Mouse (Mus musculus): ENCODE data around the gene Zfp462. TPM values are rescaled to one million over a fixed set of nuclear protein-coding genes. Genes with fewer than 3 reads are reported as not detected.

The Zfp462 gene
- polyA plus RNA-seq, 1 experiment from 2014 or later, result 3.5 TPM

GRCm38 (mm10) chr4:55088153-55088552 is 143.3 kb downstream of the Zfp462 start:
- Histone ChIP-seq H3K4me3 (replicated peaks) (no peak overlapping the region), H3K4me2 (replicated peaks) (no peak overlapping the region), H3K9ac (no peak overlapping the region), H3K4me1 (peaks cover 10% of the 10 kb centered on the region; the same call in 1 of the 2 replicates), H3K9me3 (replicated peaks) (no peaks in the 10 kb centered on the region), H3K36me3 (no peaks in the 10 kb centered on the region), H3K27ac (replicated peaks) (no peak overlapping the region), H3K27me3 (no peaks in the 10 kb centered on the region)
- 77% methylated on average over 3 of the region's 3 CpGs for WGBS
- ATAC-seq (ENCODE audit: insufficient number of reproducible peaks, low FRiP score, low TSS enrichment, low read depth), result no peak

GRCm38 (mm10) chr4:55088922-55089321 is 144.1 kb downstream of the Zfp462 start:
- WGBS, result 17% methylated on average over 6 of the region's 6 CpGs
- no peak for ATAC-seq (ENCODE audit: insufficient number of reproducible peaks, low FRiP score, low TSS enrichment, low read depth)
- H3K27ac ChIP-seq (replicated peaks), result no peak overlapping the region

GRCm38 (mm10) chr4:55097157-55097556 is 152.3 kb downstream of the Zfp462 start:
- no peak overlapping the region for H3K9ac ChIP-seq
- no peak overlapping the region for H3K4me2 ChIP-seq (replicated peaks)
- ATAC-seq (ENCODE audit: insufficient number of reproducible peaks, low FRiP score, low TSS enrichment, low read depth), result no peak
- no peaks in the 10 kb centered on the region for H3K36me3 ChIP-seq
- H3K9me3 ChIP-seq (replicated peaks), result no peaks in the 10 kb centered on the region
- H3K4me1 ChIP-seq, result 0 out of 2 replicates have a peak, but pooled peaks cover 2% of the 10 kb centered on the region
- 37% methylated on average over 2 of the region's 2 CpGs for WGBS
- H3K4me3 ChIP-seq (replicated peaks), result no peak overlapping the region
- no peak overlapping the region for H3K27ac ChIP-seq (replicated peaks)
- H3K27me3 ChIP-seq, result no peaks in the 10 kb centered on the region

More at GRCm38 (mm10) chr4:55088922-55089321, 144.1 kb downstream of the Zfp462 start:
- Histone ChIP-seq H3K36me3 (no peaks in the 10 kb centered on the region), H3K9ac (no peak overlapping the region), H3K4me3 (replicated peaks) (no peak overlapping the region), H3K4me1 (peaks cover 10% of the 10 kb centered on the region; the same call in 1 of the 2 replicates), H3K27me3 (no peaks in the 10 kb centered on the region), H3K4me2 (replicated peaks) (no peak overlapping the region), H3K9me3 (replicated peaks) (no peaks in the 10 kb centered on the region)

- 54% methylated on average over 6 of the region's 6 CpGs for WGBS
Measured at GRCm38 (mm10) chr4:55098366-55098765, 153.5 kb downstream of the Zfp462 start.

GRCm38 (mm10) chr4:55100851-55101250 is 156.0 kb downstream of the Zfp462 start:
- 47% methylated on average over 2 of the region's 2 CpGs for WGBS
- no peak overlapping the region for H3K4me2 ChIP-seq (replicated peaks)
- H3K4me1 ChIP-seq, result 0 out of 2 replicates have a peak, but pooled peaks cover 2% of the 10 kb centered on the region
- no peak overlapping the region for H3K27ac ChIP-seq (replicated peaks)
- no peaks in the 10 kb centered on the region for H3K27me3 ChIP-seq
- H3K9ac ChIP-seq, result no peak overlapping the region
- no peaks in the 10 kb centered on the region for H3K9me3 ChIP-seq (replicated peaks)
- ATAC-seq (ENCODE audit: insufficient number of reproducible peaks, low FRiP score, low TSS enrichment, low read depth), result no peak
- no peaks in the 10 kb centered on the region for H3K36me3 ChIP-seq
- no peak overlapping the region for H3K4me3 ChIP-seq (replicated peaks)

More at GRCm38 (mm10) chr4:55098366-55098765, 153.5 kb downstream of the Zfp462 start:
- Histone ChIP-seq H3K4me1 (0 out of 2 replicates have a peak, but pooled peaks cover 2% of the 10 kb centered on the region), H3K27me3 (no peaks in the 10 kb centered on the region), H3K4me2 (replicated peaks) (no peak overlapping the region), H3K9me3 (replicated peaks) (no peaks in the 10 kb centered on the region), H3K4me3 (replicated peaks) (no peak overlapping the region), H3K36me3 (no peaks in the 10 kb centered on the region), H3K9ac (no peak overlapping the region), H3K27ac (replicated peaks) (no peak overlapping the region)
- ATAC-seq (ENCODE audit: insufficient number of reproducible peaks, low FRiP score, low TSS enrichment, low read depth), result no peak

- no peak for ATAC-seq (ENCODE audit: insufficient number of reproducible peaks, low FRiP score, low TSS enrichment, low read depth)
- H3K27me3 ChIP-seq, result no peaks in the 10 kb centered on the region
- no peaks in the 10 kb centered on the region for H3K36me3 ChIP-seq
- no peak overlapping the region for H3K27ac ChIP-seq (replicated peaks)
- no peak overlapping the region for H3K4me3 ChIP-seq (replicated peaks)
- 77% methylated on average over 9 of the region's 9 CpGs for WGBS
- no peak overlapping the region for H3K4me2 ChIP-seq (replicated peaks)
- no peaks in the 10 kb centered on the region for H3K9me3 ChIP-seq (replicated peaks)
- 0 out of 2 replicates have a peak, but pooled peaks cover 2% of the 10 kb centered on the region for H3K4me1 ChIP-seq
- H3K9ac ChIP-seq, result no peak overlapping the region
Measured at GRCm38 (mm10) chr4:55101601-55102000, 156.8 kb downstream of the Zfp462 start.

- 85% methylated on average over 3 of the region's 3 CpGs for WGBS
- Histone ChIP-seq H3K9ac (no peak overlapping the region), H3K4me2 (replicated peaks) (no peak overlapping the region), H3K4me1 (0 out of 2 replicates have a peak, but pooled peaks cover 2% of the 10 kb centered on the region), H3K27me3 (no peaks in the 10 kb centered on the region), H3K27ac (replicated peaks) (no peak overlapping the region), H3K4me3 (replicated peaks) (no peak overlapping the region), H3K36me3 (no peaks in the 10 kb centered on the region), H3K9me3 (replicated peaks) (no peaks in the 10 kb centered on the region)
- no peak for ATAC-seq (ENCODE audit: insufficient number of reproducible peaks, low FRiP score, low TSS enrichment, low read depth)
Measured at GRCm38 (mm10) chr4:55102382-55102781, 157.5 kb downstream of the Zfp462 start.

GRCm38 (mm10) chr4:55103575-55103974 is 158.7 kb downstream of the Zfp462 start:
- Histone ChIP-seq H3K27ac (replicated peaks) (no peak overlapping the region), H3K36me3 (no peaks in the 10 kb centered on the region), H3K9me3 (replicated peaks) (no peaks in the 10 kb centered on the region), H3K4me3 (replicated peaks) (no peak overlapping the region), H3K4me2 (replicated peaks) (no peak overlapping the region), H3K4me1 (0 out of 2 replicates have a peak, but pooled peaks cover 2% of the 10 kb centered on the region), H3K27me3 (no peaks in the 10 kb centered on the region), H3K9ac (no peak overlapping the region)
- ATAC-seq (ENCODE audit: insufficient number of reproducible peaks, low FRiP score, low TSS enrichment, low read depth), result no peak
- 66% methylated on average over 3 of the region's 3 CpGs for WGBS

GRCm38 (mm10) chr4:55117839-55118487 is 173.1 kb downstream of the Zfp462 start:
- WGBS, result 61% methylated on average over 10 of the region's 10 CpGs
- no peak overlapping the region for H3K9ac ChIP-seq
- no peak overlapping the region for H3K27ac ChIP-seq (replicated peaks)
- no peaks in the 10 kb centered on the region for H3K27me3 ChIP-seq
- H3K4me3 ChIP-seq (replicated peaks), result no peak overlapping the region
- no peaks in the 10 kb centered on the region for H3K4me1 ChIP-seq
- no peaks in the 10 kb centered on the region for H3K36me3 ChIP-seq
- no peaks in the 10 kb centered on the region for H3K9me3 ChIP-seq (replicated peaks)
- no peak overlapping the region for H3K4me2 ChIP-seq (replicated peaks)
- no peak for ATAC-seq (ENCODE audit: insufficient number of reproducible peaks, low FRiP score, low TSS enrichment, low read depth)

GRCm38 (mm10) chr4:55121126-55121525 is 176.3 kb downstream of the Zfp462 start:
- ATAC-seq (ENCODE audit: insufficient number of reproducible peaks, low FRiP score, low TSS enrichment, low read depth), result no peak
- Histone ChIP-seq H3K27ac (replicated peaks) (no peak overlapping the region), H3K9me3 (replicated peaks) (no peaks in the 10 kb centered on the region), H3K4me3 (replicated peaks) (no peak overlapping the region), H3K27me3 (no peaks in the 10 kb centered on the region), H3K4me2 (replicated peaks) (no peak overlapping the region), H3K36me3 (no peaks in the 10 kb centered on the region), H3K9ac (no peak overlapping the region), H3K4me1 (0 out of 2 replicates have a peak, but pooled peaks cover 4% of the 10 kb centered on the region)
- WGBS, result 74% methylated on average over 2 of the region's 2 CpGs

GRCm38 (mm10) chr4:55121952-55122351 is 177.1 kb downstream of the Zfp462 start:
- H3K4me2 ChIP-seq (replicated peaks), result no peak overlapping the region
- WGBS, result 53% methylated on average over 6 of the region's 6 CpGs
- 0 out of 2 replicates have a peak, but pooled peaks cover 4% of the 10 kb centered on the region for H3K4me1 ChIP-seq
- no peaks in the 10 kb centered on the region for H3K27me3 ChIP-seq
- no peaks in the 10 kb centered on the region for H3K36me3 ChIP-seq
- H3K27ac ChIP-seq (replicated peaks), result no peak overlapping the region
- no peak overlapping the region for H3K4me3 ChIP-seq (replicated peaks)
- ATAC-seq (ENCODE audit: insufficient number of reproducible peaks, low FRiP score, low TSS enrichment, low read depth), result no peak
- H3K9ac ChIP-seq, result no peak overlapping the region
- no peaks in the 10 kb centered on the region for H3K9me3 ChIP-seq (replicated peaks)

- no peak for ATAC-seq (ENCODE audit: insufficient number of reproducible peaks, low FRiP score, low TSS enrichment, low read depth)
- Histone ChIP-seq H3K4me2 (replicated peaks) (no peak overlapping the region), H3K9me3 (replicated peaks) (no peaks in the 10 kb centered on the region), H3K36me3 (no peaks in the 10 kb centered on the region), H3K27me3 (no peaks in the 10 kb centered on the region), H3K27ac (replicated peaks) (no peak overlapping the region), H3K9ac (no peak overlapping the region), H3K4me3 (replicated peaks) (no peak overlapping the region), H3K4me1 (0 out of 2 replicates have a peak, but pooled peaks cover 4% of the 10 kb centered on the region)
- WGBS, result 88% methylated on average over 3 of the region's 3 CpGs
Measured at GRCm38 (mm10) chr4:55124126-55124525, 179.3 kb downstream of the Zfp462 start.

All from embryonic facial prominence, embryonic 15.5 days (tissue).